Mouse (Mus musculus) left cerebral cortex, adult 2 months (tissue): ENCODE measurements at regions not wholly inside any gene's neighbourhood (a gene's known extent, or its start where the extent isn't known, plus 50 kb on each side); places are given as distances from the start of the nearest gene placed in this dataset.

Experiments used
- DNase-seq, 2 experiments: peaks; one replicate each; pipeline ENCODE4 v3.0.0; 2021 to 2022; ENCODE audit warnings: low spot score in 2 of 2, mixed read lengths in 1 of 2; ENCODE audit errors: extremely low spot score in 1 of 2
- H3K27ac ChIP-seq: fragments of 200-600 bp; 2 replicates; pipeline ENCODE4 v1.8.1; 2022
- H3K4me3 ChIP-seq: fragments of 200-600 bp; 2 replicates; pipeline ENCODE4 v1.8.1; 2022
- CTCF ChIP-seq: fragments of 200-600 bp; IDR thresholded peaks from 2 replicates; pipeline ENCODE4 v1.8.1; 2022; ENCODE audit warnings: antibody characterized with exemption, mild to moderate bottlenecking, moderate library complexity
- intact Hi-C: fragments of 180-260 bp; cut with DNase I; formaldehyde crosslinking; loops from one replicate; pipeline ENCODE4 v1.15.1; 2025

- Histone ChIP-seq H3K4me3 (no peak overlapping the region), H3K27ac (no peak overlapping the region)
- intact Hi-C loops = loop anchor here (10.0 kb wide), 1 partner anchor 1550 kb away; no protein-coding TSS in a partner anchor
- TF ChIP-seq CTCF = peak; percentile 52
- DNase-seq = no peak
These were observed 232.0 kb downstream of the Nap1l3 start for GRCm38 (mm10) chrX:122165179-122165578.
